Mouse (Mus musculus): Measurements from ENCODE around the gene Apol7a.

- TF ChIP-seq POLR2A (IDR thresholded peaks at IDR 0.05; ENCODE audit: low read depth, low read length), result no peak
- TF ChIP-seq CTCF (conservative IDR thresholded peaks at IDR 0.05; ENCODE audit: insufficient read depth, insufficient read length, low read depth, low read length), result no peak
These were observed 33.0 kb downstream of the Apol7a start for GRCm38 (mm10) chr15:77365700-77366570.

Measured in kidney, adult 2 months (tissue).